Mouse (Mus musculus) v-Abl transformed pro-B cells (cell line): ENCODE data around the gene Prpmp5.
"Not testable (repeated sequence)": the region's sequence is repeated elsewhere in the genome, so short reads cannot be mapped to it uniquely, and the experiment has no call there.

ENCODE experiments used
- in situ Hi-C, 2 experiments: fragments of 400-800 bp; cut with MboI; formaldehyde crosslinking; loops; one replicate each; pipeline ENCODE4 v1.15.1; 2025; ENCODE audit not compliant: unreplicated experiment in 2 of 2

The Prpmp5 gene

DNA sequence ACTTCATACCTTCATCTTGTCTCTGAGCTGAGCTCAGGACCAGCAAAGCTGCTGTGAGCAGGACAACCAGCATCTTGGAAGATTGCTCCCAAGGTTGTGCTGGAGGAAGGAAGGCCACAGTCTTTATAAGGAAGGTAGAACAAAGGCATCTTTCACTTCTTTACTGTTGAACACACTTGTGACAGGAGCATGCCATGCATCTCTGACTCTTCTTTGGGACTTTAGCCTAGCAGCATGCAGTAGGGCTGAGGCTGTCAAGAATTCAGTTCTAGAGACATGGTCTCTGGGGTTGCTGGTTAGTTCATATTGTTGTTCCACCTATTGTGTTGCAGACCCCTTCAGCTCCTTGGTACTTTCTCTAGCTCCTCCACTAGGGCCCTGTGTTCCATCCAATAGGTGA lies at the start of gene Prpmp5:
TSS of gene Prpmp5 (minus strand) at position 101 of the 400 bp plus-strand sequence.
- in situ Hi-C loops = not testable (repeated sequence)

DNA sequence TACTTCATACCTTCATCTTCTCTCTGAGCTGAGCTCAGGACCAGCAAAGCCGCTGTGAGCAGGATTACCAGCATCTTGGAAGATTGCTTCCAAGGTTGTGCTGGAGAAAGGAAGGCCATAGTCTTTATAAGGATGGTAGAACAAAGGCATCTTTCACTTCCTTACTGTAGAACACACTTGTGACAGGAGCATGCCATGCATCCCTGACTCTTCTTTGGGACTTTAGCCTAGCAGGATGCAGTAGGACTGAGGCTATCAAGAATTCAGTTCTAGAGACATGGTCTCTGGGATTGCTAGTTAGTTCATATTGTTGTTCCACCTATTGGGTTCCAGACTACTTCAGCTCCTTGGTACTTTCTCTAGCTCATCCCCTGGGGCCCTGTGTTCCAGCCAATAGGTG lies 49.5 kb upstream of the Prpmp5 start, which contains the start of gene Gm8882:
TSS of gene Gm8882 (minus strand) at position 101 of the 400 bp plus-strand sequence.
- in situ Hi-C loops = not testable (repeated sequence)
